Comparison of ENCODE assay signal across 16 mouse cellular contexts in genomic region chr13:38725452-38725851, GRCm38 (mm10).
"Had no signal": no experiment of that assay in that cellular context is flagged by ENCODE, and none has a peak within 500 bp of the region (broad histone marks: within the 10 kb centered on the region; RNA-seq: fewer than 3 reads in every experiment).

No protein-coding gene starts in this region.

- H3K27ac ChIP-seq: macrophage; midbrain, embryonic 13.5 days; midbrain, embryonic 15.5 days; neural tube, embryonic 12.5 days; stomach, embryonic 15.5 days; stomach, postnatal 0 days had no signal

- H3K4me2 ChIP-seq: lung, embryonic 14.5 days; midbrain, embryonic 11.5 days; midbrain, embryonic 13.5 days; midbrain, embryonic 15.5 days; neural tube, embryonic 12.5 days; stomach, embryonic 15.5 days had no signal

- DNase-seq: lung, adult 18-20 months; lung, embryonic 14.5 days; lung, postnatal 14 days; lung, postnatal 36 days; right cerebral cortex, postnatal 14 days; thymus, adult 18-20 months; thymus, postnatal 14 days; thymus, postnatal 36 days had no signal

- ATAC-seq: midbrain, embryonic 13.5 days; midbrain, embryonic 15.5 days had no signal

- H3K27me3 ChIP-seq: megakaryocyte, embryonic 14.5 days; midbrain, embryonic 13.5 days; midbrain, embryonic 15.5 days; neural tube, embryonic 12.5 days; stomach, embryonic 15.5 days had no signal

- H3K4me3 ChIP-seq: megakaryocyte, embryonic 14.5 days; midbrain, embryonic 13.5 days; midbrain, embryonic 15.5 days; neural tube, embryonic 12.5 days; stomach, embryonic 15.5 days had no signal

- H3K9me3 ChIP-seq: midbrain, embryonic 13.5 days; midbrain, embryonic 15.5 days; neural tube, embryonic 12.5 days; stomach, embryonic 15.5 days had no signal

- H3K9ac ChIP-seq: lung, embryonic 14.5 days; midbrain, embryonic 13.5 days; midbrain, embryonic 15.5 days; neural tube, embryonic 12.5 days; stomach, embryonic 15.5 days had no signal

- H3K36me3 ChIP-seq: midbrain, embryonic 13.5 days; midbrain, embryonic 15.5 days; neural tube, embryonic 12.5 days; stomach, embryonic 15.5 days had no signal

- H3K4me1 ChIP-seq: megakaryocyte, embryonic 14.5 days; midbrain, embryonic 13.5 days; midbrain, embryonic 15.5 days; neural tube, embryonic 12.5 days; stomach, embryonic 15.5 days had no signal
